In genomic region chr17:28081385-28081784, GRCm38 (mm10) we compare ENCODE assay signal across 8 mouse cellular contexts. TPM values are rescaled to one million over a fixed set of nuclear protein-coding genes. Genes with fewer than 3 reads are reported as not detected.
DNase-seq lines count a peak whose midpoint lies in the region; ATAC-seq lines count a peak whose summit lies in the region.

No protein-coding gene starts in this region.

- no peaks in the 10 kb centered on the region for H3K9me3 ChIP-seq in forebrain, embryonic 14.5 days (replicated peaks; ENCODE audit: control insufficient read depth, low read length)
- H3K9me3 ChIP-seq in forebrain, embryonic 12.5 days, result no peaks in the 10 kb centered on the region
- H3K9me3 ChIP-seq in midbrain, embryonic 10.5 days (replicated peaks), result no peaks in the 10 kb centered on the region
- H3K9me3 ChIP-seq in midbrain, embryonic 15.5 days, result no peaks in the 10 kb centered on the region

- H3K27me3 ChIP-seq in forebrain, embryonic 14.5 days (replicated peaks; ENCODE audit: control insufficient read depth, insufficient read depth, low read length), result no peaks in the 10 kb centered on the region
- peaks cover 34% of the 10 kb centered on the region for H3K27me3 ChIP-seq in forebrain, embryonic 12.5 days
- peaks cover 46% of the 10 kb centered on the region for H3K27me3 ChIP-seq in midbrain, embryonic 10.5 days (ENCODE audit: low read depth, poor library complexity, severe bottlenecking)
- H3K27me3 ChIP-seq in midbrain, embryonic 15.5 days (replicated peaks), result no peaks in the 10 kb centered on the region; the same call in 1 of the 2 replicates

- DNase-seq in forebrain, embryonic 14.5 days (ENCODE audit: low spot score), result peak; percentile 26
- peak; percentile 53 for DNase-seq in midbrain, embryonic 10.5 days (ENCODE audit: low spot score)
- peak; percentile 45 to 53 for DNase-seq in adrenal gland, adult 18-20 months (ENCODE audit: low spot score in 2 of 2)
- peak; percentile 46 to 68 for DNase-seq in kidney, postnatal 36 days
- DNase-seq in testis, postnatal 10 days (ENCODE audit: low spot score), result peak; percentile 79

- H3K4me1 ChIP-seq in forebrain, embryonic 14.5 days (ENCODE audit: control insufficient read depth, insufficient read depth, low read length), result peaks cover 3% of the 10 kb centered on the region; the same call in 1 of the 2 replicates
- peaks cover 35% of the 10 kb centered on the region for H3K4me1 ChIP-seq in forebrain, embryonic 12.5 days
- H3K4me1 ChIP-seq in midbrain, embryonic 10.5 days, result peaks cover 52% of the 10 kb centered on the region
- H3K4me1 ChIP-seq in midbrain, embryonic 15.5 days, result peaks cover 29% of the 10 kb centered on the region

- no peaks in the 10 kb centered on the region for H3K36me3 ChIP-seq in forebrain, embryonic 14.5 days (ENCODE audit: control insufficient read depth, insufficient read depth, low read length)
- H3K36me3 ChIP-seq in forebrain, embryonic 12.5 days (replicated peaks), result no peaks in the 10 kb centered on the region
- no peaks in the 10 kb centered on the region for H3K36me3 ChIP-seq in midbrain, embryonic 10.5 days
- H3K36me3 ChIP-seq in midbrain, embryonic 15.5 days (replicated peaks), result no peaks in the 10 kb centered on the region

- H3K27ac ChIP-seq in forebrain, embryonic 14.5 days (ENCODE audit: low read depth, low read length), result no peak overlapping the region
- H3K27ac ChIP-seq in forebrain, embryonic 12.5 days, result no peak overlapping the region
- H3K27ac ChIP-seq in midbrain, embryonic 10.5 days (replicated peaks), result no peak overlapping the region
- no peak overlapping the region for H3K27ac ChIP-seq in midbrain, embryonic 15.5 days

- ATAC-seq in forebrain, embryonic 14.5 days, result no peak
- no peak for ATAC-seq in forebrain, embryonic 12.5 days (ENCODE audit: low FRiP score)
- no peak for ATAC-seq in midbrain, embryonic 15.5 days (replicated peaks)
- ATAC-seq in activated CD4-positive, CD25-positive, alpha-beta regulatory T cell, adult 4 months, result no peak

- WGBS in forebrain, embryonic 14.5 days, result 45% methylated on average over 9 of the region's 9 CpGs
- WGBS in forebrain, embryonic 12.5 days, result 48% methylated on average over 9 of the region's 9 CpGs
- 46% methylated on average over 9 of the region's 9 CpGs for WGBS in midbrain, embryonic 10.5 days
- 45% methylated on average over 9 of the region's 9 CpGs for WGBS in midbrain, embryonic 15.5 days

- no peak overlapping the region for H3K9ac ChIP-seq in forebrain, embryonic 14.5 days (ENCODE audit: low read length)
- H3K9ac ChIP-seq in forebrain, embryonic 12.5 days, result no peak overlapping the region
- no peak overlapping the region for H3K9ac ChIP-seq in midbrain, embryonic 15.5 days

- no peak overlapping the region for H3K4me3 ChIP-seq in forebrain, embryonic 14.5 days (ENCODE audit: low read depth, low read length)
- H3K4me3 ChIP-seq in forebrain, embryonic 12.5 days (replicated peaks), result no peak overlapping the region
- H3K4me3 ChIP-seq in midbrain, embryonic 10.5 days, result no peak overlapping the region
- H3K4me3 ChIP-seq in midbrain, embryonic 15.5 days, result no peak overlapping the region

- H3K4me2 ChIP-seq in forebrain, embryonic 14.5 days (ENCODE audit: low read length), result no peak overlapping the region
- no peak overlapping the region for H3K4me2 ChIP-seq in forebrain, embryonic 12.5 days
- H3K4me2 ChIP-seq in midbrain, embryonic 15.5 days, result no peak overlapping the region

RNA-seq across cellular contexts. Expression of gene Tcp11, which starts 0.9 kb away (rescaled TPM):
- polyA plus RNA-seq in forebrain, embryonic 14.5 days (2014; fragmentation: Nextera tagmentation; extraction: Ambion mirVana), result 1.6 TPM in 2 replicates
- polyA plus RNA-seq in forebrain, embryonic 12.5 days (2016; fragmentation: Nextera tagmentation; extraction: Ambion mirVana), result 1.1 and 1.6 TPM in 2 replicates
- polyA plus RNA-seq in midbrain, embryonic 10.5 days (2016; fragmentation: Nextera tagmentation; extraction: Ambion mirVana), result 0.86 and 1.2 TPM in 2 replicates
- polyA plus RNA-seq in midbrain, embryonic 15.5 days (2015; fragmentation: Nextera tagmentation; extraction: Ambion mirVana), result 1.9 and 2.2 TPM in 2 replicates
- not detected for total RNA-seq in adrenal gland, adult 18-20 months (2021)
- polyA plus RNA-seq in activated CD4-positive, CD25-positive, alpha-beta regulatory T cell, adult 4 months (2017; shearing (Covaris generic)), result 1 to 10 TPM; 1.0 to 1.6 TPM

Comparison
In these comparisons a context has a peak if more than half of its experiments do, and no peak if none do; other contexts are left out.
1. DNase-seq: peak in every context shown above with its lines; median percentile 79 in testis, postnatal 10 days; 57 in kidney, postnatal 36 days; 53 in midbrain, embryonic 10.5 days; 49 in adrenal gland, adult 18-20 months; 26 in forebrain, embryonic 14.5 days.